ENCODE assay signal across 9 mouse cellular contexts in the genomic region with DNA sequence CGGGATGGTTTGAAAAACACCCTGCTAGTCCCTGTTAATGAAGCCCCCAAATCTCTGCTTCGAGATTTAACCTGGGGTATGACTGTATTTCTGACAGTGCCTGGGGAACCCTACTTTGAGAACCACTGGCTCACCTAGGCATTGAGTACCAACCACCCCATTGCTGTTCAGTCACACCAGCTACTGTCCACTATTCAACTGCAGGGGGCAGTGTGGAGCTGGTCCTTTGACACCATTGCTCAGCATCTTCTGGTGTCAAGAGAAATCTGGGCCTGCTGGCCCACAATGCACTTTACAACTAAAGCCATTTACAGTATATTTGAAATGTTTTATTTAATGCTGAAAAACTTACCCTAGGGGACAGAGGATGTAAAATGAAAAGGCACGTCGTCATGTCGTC. TPM values are rescaled to one million over a fixed set of nuclear protein-coding genes. Genes with fewer than 3 reads are reported as not detected.
A peak's percentile ranks its signal among the peaks of the same experiment; 100 is the strongest.
DNase-seq lines count a peak whose midpoint lies in the region; ATAC-seq lines count a peak whose summit lies in the region.
"Had no signal": no experiment of that assay in that cellular context is flagged by ENCODE, and none has a peak within 500 bp of the region (broad histone marks: within the 10 kb centered on the region; RNA-seq: fewer than 3 reads in every experiment).

No protein-coding gene starts in this region.

- no peak overlapping the region for H3K4me3 ChIP-seq in midbrain, embryonic 10.5 days
- H3K4me3 ChIP-seq in midbrain, embryonic 15.5 days, result no peak overlapping the region
- H3K4me3 ChIP-seq: neural tube, embryonic 12.5 days had no signal

- ATAC-seq in midbrain, embryonic 15.5 days (replicated peaks), result no peak

- H3K27ac ChIP-seq in midbrain, embryonic 10.5 days (replicated peaks), result no peak overlapping the region
- H3K27ac ChIP-seq in midbrain, embryonic 15.5 days, result no peak overlapping the region
- H3K27ac ChIP-seq: neural tube, embryonic 12.5 days had no signal

- intact Hi-C loops in heart, postnatal 25 days (cut with DNase I), result no loop called here

- no peaks in the 10 kb centered on the region for H3K9me3 ChIP-seq in midbrain, embryonic 10.5 days (replicated peaks)
- H3K9me3 ChIP-seq in midbrain, embryonic 15.5 days, result no peaks in the 10 kb centered on the region
- H3K9me3 ChIP-seq: neural tube, embryonic 12.5 days had no signal

- peak; percentile 67 for DNase-seq in midbrain, embryonic 10.5 days (ENCODE audit: low spot score)
- peak; percentile 81 for DNase-seq in adrenal gland, postnatal 10 days
- DNase-seq in embryo, embryonic 9.5 days (ENCODE audit: extremely low spot score), result peak; percentile 64
- peak; percentile 25 for DNase-seq in heart, postnatal 25 days (ENCODE audit: low spot score)
- peak; percentile 66 to 76 for DNase-seq in layer of hippocampus, postnatal 10 days (ENCODE audit: low spot score in 2 of 2)
- peak; percentile 64 to 78 for DNase-seq in lung, postnatal 4 days
- DNase-seq in spleen, postnatal 14 days (ENCODE audit: low spot score in 2 of 2), result peak; percentile 58 to 74

- H3K27me3 ChIP-seq in midbrain, embryonic 10.5 days (ENCODE audit: low read depth, poor library complexity, severe bottlenecking), result no peaks in the 10 kb centered on the region
- no peaks in the 10 kb centered on the region for H3K27me3 ChIP-seq in midbrain, embryonic 15.5 days (replicated peaks)
- H3K27me3 ChIP-seq: neural tube, embryonic 12.5 days had no signal

- no peak overlapping the region for H3K4me2 ChIP-seq in midbrain, embryonic 15.5 days
- H3K4me2 ChIP-seq: neural tube, embryonic 12.5 days had no signal

- peaks cover 80% of the 10 kb centered on the region for H3K36me3 ChIP-seq in midbrain, embryonic 10.5 days
- peaks cover 37% of the 10 kb centered on the region for H3K36me3 ChIP-seq in midbrain, embryonic 15.5 days (replicated peaks)

- WGBS in midbrain, embryonic 10.5 days, result 86% methylated on average over 5 of the region's 5 CpGs
- WGBS in midbrain, embryonic 15.5 days, result 84% methylated on average over 5 of the region's 5 CpGs

- H3K9ac ChIP-seq in midbrain, embryonic 15.5 days, result no peak overlapping the region
- H3K9ac ChIP-seq: neural tube, embryonic 12.5 days had no signal

- H3K4me1 ChIP-seq in midbrain, embryonic 10.5 days, result peaks cover 6% of the 10 kb centered on the region
- no peaks in the 10 kb centered on the region for H3K4me1 ChIP-seq in midbrain, embryonic 15.5 days
- H3K4me1 ChIP-seq: neural tube, embryonic 12.5 days had no signal

RNA-seq across cellular contexts. Expression of gene Grpel1, which starts 9.5 kb away (rescaled TPM):
- polyA plus RNA-seq in midbrain, embryonic 10.5 days (2016; fragmentation: Nextera tagmentation; extraction: Ambion mirVana), result 57.4 and 63.7 TPM in 2 replicates
- 41.0 and 43.0 TPM in 2 replicates for polyA plus RNA-seq in midbrain, embryonic 15.5 days (2015; fragmentation: Nextera tagmentation; extraction: Ambion mirVana)
- total RNA-seq in adrenal gland, postnatal 10 days (2021), result 100 to 1,000 TPM; 101 to 103 TPM
- 10 to 100 TPM; 58.7 to 63.3 TPM for total RNA-seq in heart, postnatal 25 days (2021)
- 10 to 100 TPM; 21.7 to 22.4 TPM for total RNA-seq in layer of hippocampus, postnatal 10 days (2021)

RNA-seq across cellular contexts. Expression of gene Tada2b, which starts 9.8 kb away (rescaled TPM):
- polyA plus RNA-seq in midbrain, embryonic 10.5 days (2016; fragmentation: Nextera tagmentation; extraction: Ambion mirVana), result 2.0 and 2.3 TPM in 2 replicates
- polyA plus RNA-seq in midbrain, embryonic 15.5 days (2015; fragmentation: Nextera tagmentation; extraction: Ambion mirVana), result 3.2 and 3.3 TPM in 2 replicates
- total RNA-seq in adrenal gland, postnatal 10 days (2021), result 10 to 100 TPM; 32.6 to 34.8 TPM
- total RNA-seq in heart, postnatal 25 days (2021), result 10 to 100 TPM; 14.2 to 14.8 TPM
- total RNA-seq in layer of hippocampus, postnatal 10 days (2021), result 10 to 100 TPM; 33.6 to 35.1 TPM

RNA-seq across cellular contexts. Expression of gene Ccdc96, which starts 10.1 kb away (rescaled TPM):
- polyA plus RNA-seq in midbrain, embryonic 10.5 days (2016; fragmentation: Nextera tagmentation; extraction: Ambion mirVana), result 4.3 and 5.0 TPM in 2 replicates
- 3.5 TPM in 2 replicates for polyA plus RNA-seq in midbrain, embryonic 15.5 days (2015; fragmentation: Nextera tagmentation; extraction: Ambion mirVana)
- under 1 TPM; 0.15 to 0.36 TPM for total RNA-seq in adrenal gland, postnatal 10 days (2021)
- total RNA-seq in heart, postnatal 25 days (2021), result under 1 TPM; 0.18 to 0.22 TPM
- total RNA-seq in layer of hippocampus, postnatal 10 days (2021), result 1 to 10 TPM; 2.1 to 2.3 TPM

Comparison
In these comparisons a context has a peak if more than half of its experiments do, and no peak if none do; other contexts are left out.
1. DNase-seq: peak in every context shown above with its lines; median percentile 81 in adrenal gland, postnatal 10 days; 71 in layer of hippocampus, postnatal 10 days; 71 in lung, postnatal 4 days; 67 in midbrain, embryonic 10.5 days; 66 in spleen, postnatal 14 days; 64 in embryo, embryonic 9.5 days; 25 in heart, postnatal 25 days.